Comparison of ENCODE assay signal across 8 mouse cellular contexts in the genomic region with DNA sequence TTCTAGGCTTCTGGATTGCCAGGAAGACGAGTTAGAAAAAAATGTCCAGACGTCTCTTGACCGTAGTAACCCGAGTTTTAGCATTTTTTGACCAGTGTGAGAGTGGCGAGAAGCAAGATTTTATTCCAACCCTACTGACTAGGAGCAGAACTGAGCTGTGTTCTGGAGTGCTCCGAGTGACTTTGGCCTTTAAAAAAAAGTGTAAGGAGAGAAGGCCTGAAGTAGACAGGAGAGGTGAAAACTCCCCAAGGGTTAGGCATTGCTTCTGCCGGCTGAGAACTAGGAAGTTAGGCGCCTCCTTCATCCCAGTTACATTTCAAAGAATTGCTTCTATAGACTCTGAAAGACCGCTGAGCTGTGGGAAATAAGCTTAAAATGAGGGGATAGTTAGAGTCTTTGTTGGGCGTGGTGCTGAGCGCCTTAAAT. TPM values are rescaled to one million over a fixed set of nuclear protein-coding genes. Genes with fewer than 3 reads are reported as not detected.
DNase-seq lines count a peak whose midpoint lies in the region; ATAC-seq and TF ChIP-seq lines count a peak whose summit lies in the region.

No protein-coding gene starts in this region.

- peaks cover 21% of the 10 kb centered on the region for H3K79me2 ChIP-seq in MEL (ENCODE audit: control insufficient read depth, insufficient read depth, low read length, poor library complexity)

- H3K4me2 ChIP-seq in heart, embryonic 14.5 days (ENCODE audit: low read length): peak overlapping the region; percentile 73
- peak overlapping the region; percentile 77 for H3K4me2 ChIP-seq in neural tube, embryonic 12.5 days (replicated peaks)

- peak overlapping the region; percentile 97 for H3K9ac ChIP-seq in heart, embryonic 14.5 days (ENCODE audit: low read length)
- peak overlapping the region; percentile 92 for H3K9ac ChIP-seq in MEL (ENCODE audit: control insufficient read depth, low read depth, low read length, poor library complexity, severe bottlenecking)
- H3K9ac ChIP-seq in neural tube, embryonic 12.5 days: peak overlapping the region; percentile 97

- no peak for ATAC-seq in heart, embryonic 14.5 days (ENCODE audit: insufficient number of reproducible peaks, insufficient read depth, low FRiP score, low read depth)
- 0 out of 2 replicates have a peak, but pooled peaks have one; percentile 32 for ATAC-seq in erythroblast, adult 5-6 weeks (replicated peaks; ENCODE audit: low FRiP score, poor library complexity, severe bottlenecking)
- no peak for ATAC-seq in neural tube, embryonic 12.5 days (ENCODE audit: low FRiP score, low read depth)

- no peak for TF ChIP-seq EP300 in MEL (IDR thresholded peaks at IDR 0.05; ENCODE audit: low read depth in 1 of 2, low read length in 2 of 2)

- H3K4me1 ChIP-seq in heart, embryonic 14.5 days (ENCODE audit: control insufficient read depth in 2 of 2, insufficient read depth in 2 of 2, low read length in 2 of 2): peaks cover 11 to 27% of the 10 kb centered on the region in 2 experiments
- H3K4me1 ChIP-seq in MEL (ENCODE audit: control insufficient read depth in 1 of 2, insufficient read depth in 2 of 2, low read length in 2 of 2): peaks cover 14 to 16% of the 10 kb centered on the region in 2 experiments
- H3K4me1 ChIP-seq in neural tube, embryonic 12.5 days: peaks cover 11% of the 10 kb centered on the region

- TF ChIP-seq CTCF in MEL (IDR thresholded peaks at IDR 0.05 in 2 of 3, conservative IDR thresholded peaks at IDR 0.05 in 1 of 3; ENCODE audit: control insufficient read depth in 1 of 3, insufficient read depth in 1 of 3, low read depth in 2 of 3, low read length in 3 of 3, poor library complexity in 1 of 3, severe bottlenecking in 1 of 3): no peak

- H3K27me3 ChIP-seq in heart, embryonic 14.5 days (ENCODE audit: control insufficient read depth, insufficient read depth, low read length): no peaks in the 10 kb centered on the region
- H3K27me3 ChIP-seq in MEL (ENCODE audit: control insufficient read depth in 1 of 2, insufficient read depth in 2 of 2, low read length in 2 of 2): no peaks in the 10 kb centered on the region
- H3K27me3 ChIP-seq in neural tube, embryonic 12.5 days (replicated peaks): no peaks in the 10 kb centered on the region

- TF ChIP-seq RAD21 in MEL (IDR thresholded peaks at IDR 0.05; ENCODE audit: low read depth, low read length): no peak

- WGBS in heart, embryonic 14.5 days: 2% methylated on average over 11 of the region's 11 CpGs
- WGBS in neural tube, embryonic 12.5 days: under 1% methylated on average over 11 of the region's 11 CpGs

- no peaks in the 10 kb centered on the region for H3K36me3 ChIP-seq in heart, embryonic 14.5 days (ENCODE audit: control insufficient read depth, insufficient read depth, low read length)
- H3K36me3 ChIP-seq in MEL (ENCODE audit: control insufficient read depth in 1 of 2, insufficient read depth in 2 of 2, low read length in 2 of 2): peaks cover 0 to 25% of the 10 kb centered on the region in 2 experiments; a peak in 3 of 4 replicates
- no peaks in the 10 kb centered on the region for H3K36me3 ChIP-seq in neural tube, embryonic 12.5 days

- H3K27ac ChIP-seq in heart, embryonic 14.5 days (replicated peaks in 1 of 2; ENCODE audit: control insufficient read depth in 1 of 2, insufficient read depth in 1 of 2, low read depth in 2 of 2, low read length in 2 of 2): peak overlapping the region; percentile 93 to 96
- peak overlapping the region; percentile 80 for H3K27ac ChIP-seq in MEL (ENCODE audit: control insufficient read depth, low read depth, low read length)
- H3K27ac ChIP-seq in neural tube, embryonic 12.5 days: peak overlapping the region; percentile 86

- no peaks in the 10 kb centered on the region for H3K9me3 ChIP-seq in heart, embryonic 14.5 days (ENCODE audit: control insufficient read depth, low read length)
- H3K9me3 ChIP-seq in MEL (replicated peaks; ENCODE audit: insufficient read depth, low read length): no peaks in the 10 kb centered on the region
- H3K9me3 ChIP-seq in neural tube, embryonic 12.5 days: no peaks in the 10 kb centered on the region

- no peak; a peak in 1 of 4 replicates for TF ChIP-seq POLR2A in MEL (IDR thresholded peaks at IDR 0.05; ENCODE audit: control insufficient read depth in 1 of 2, insufficient read depth in 1 of 2, low read depth in 1 of 2, low read length in 2 of 2, poor library complexity in 1 of 2)

- H3K4me3 ChIP-seq in heart, embryonic 14.5 days (ENCODE audit: control insufficient read depth in 1 of 2, insufficient read depth in 1 of 2, low read depth in 1 of 2, low read length in 2 of 2): peak overlapping the region; percentile 75 to 86
- H3K4me3 ChIP-seq in MEL (ENCODE audit: control insufficient read depth in 1 of 2, insufficient read depth in 1 of 2, low read depth in 2 of 2, low read length in 2 of 2): peak overlapping the region; percentile 82 to 83
- H3K4me3 ChIP-seq in neural tube, embryonic 12.5 days: peak overlapping the region; percentile 89

- no peak for DNase-seq in heart, adult 11 months
- peak; percentile 62 for DNase-seq in MEL (ENCODE audit: low read depth, low spot score)
- peak; percentile 7 to 40 for DNase-seq in kidney, postnatal 25 days
- DNase-seq in layer of hippocampus, adult 9-10 months (ENCODE audit: low spot score): no peak
- DNase-seq in urinary bladder, postnatal 4 days (ENCODE audit: low spot score in 2 of 2): no peak

TF ChIP-seq in MEL, 35 proteins besides CTCF, POLR2A, EP300 and RAD21:
- no peak for TF ChIP-seq POLR2AphosphoS5 (IDR thresholded peaks at IDR 0.05; ENCODE audit: borderline replicate concordance, low read depth, low read length)
- TF ChIP-seq ZNF384 (IDR thresholded peaks at IDR 0.05; ENCODE audit: low read depth, low read length): peak; percentile 52; the same call in 1 of the 2 replicates

RNA-seq across cellular contexts. Expression of gene Krcc1, which starts 0.9 kb away (rescaled TPM):
- 65.1 and 69.2 TPM in 2 replicates for polyA plus RNA-seq in heart, embryonic 14.5 days (2014; fragmentation: Nextera tagmentation; extraction: Ambion mirVana)
- total RNA-seq in MEL (2012; rRNA removed): 19.3 and 25.8 TPM in 2 replicates
- 10 to 100 TPM in 1 of 2 experiments, not detected in 1; 31.6 TPM for polyA plus RNA-seq in MEL (2012; ENCODE audit: insufficient read depth in 1 of 2, insufficient read length in 2 of 2, low read depth in 1 of 2, low replicate concordance in 2 of 2, missing spikeins in 1 of 2)
- total RNA-seq in erythroblast, adult 5-6 weeks (2015; ENCODE audit: low replicate concordance): 20.4 and 25.5 TPM in 2 replicates
- 39.8 and 43.4 TPM in 2 replicates for total RNA-seq in erythroblast, adult 5-6 weeks (2017; ENCODE audit: low replicate concordance)
- polyA plus RNA-seq in neural tube, embryonic 12.5 days (2016; fragmentation: Nextera tagmentation; extraction: Ambion mirVana): 25.3 and 26.6 TPM in 2 replicates

RNA-seq across cellular contexts. Expression of gene Smyd1, which starts 49.7 kb away (rescaled TPM):
- 136 and 147 TPM in 2 replicates for polyA plus RNA-seq in heart, embryonic 14.5 days (2014; fragmentation: Nextera tagmentation; extraction: Ambion mirVana)
- total RNA-seq in MEL (2012; rRNA removed): 0.07 TPM in 1 of 2 replicates, not detected in the other
- polyA plus RNA-seq in MEL (2012; ENCODE audit: insufficient read depth in 1 of 2, insufficient read length in 2 of 2, low read depth in 1 of 2, low replicate concordance in 2 of 2, missing spikeins in 1 of 2): under 1 TPM in 1 of 2 experiments, not detected in 1; 0.19 TPM
- not detected in 2 replicates for total RNA-seq in erythroblast, adult 5-6 weeks (2015; ENCODE audit: low replicate concordance)
- total RNA-seq in erythroblast, adult 5-6 weeks (2017; ENCODE audit: low replicate concordance): 0.26 TPM in 1 of 2 replicates, not detected in the other
- 2.0 and 2.8 TPM in 2 replicates for polyA plus RNA-seq in neural tube, embryonic 12.5 days (2016; fragmentation: Nextera tagmentation; extraction: Ambion mirVana)

RNA-seq across cellular contexts. Expression of gene Cd8b1, which starts 50.3 kb away (rescaled TPM):
- polyA plus RNA-seq in heart, embryonic 14.5 days (2014; fragmentation: Nextera tagmentation; extraction: Ambion mirVana): 0.14 TPM in 1 of 2 replicates, not detected in the other
- total RNA-seq in MEL (2012; rRNA removed): not detected in 2 replicates
- not detected for polyA plus RNA-seq in MEL (2012; ENCODE audit: insufficient read depth in 1 of 2, insufficient read length in 2 of 2, low read depth in 1 of 2, low replicate concordance in 2 of 2, missing spikeins in 1 of 2)
- total RNA-seq in erythroblast, adult 5-6 weeks (2015; ENCODE audit: low replicate concordance): not detected in 2 replicates
- total RNA-seq in erythroblast, adult 5-6 weeks (2017; ENCODE audit: low replicate concordance): not detected in 2 replicates
- 0.27 TPM in 1 of 2 replicates, not detected in the other for polyA plus RNA-seq in neural tube, embryonic 12.5 days (2016; fragmentation: Nextera tagmentation; extraction: Ambion mirVana)

Comparison
In these comparisons a context has a peak if more than half of its experiments do, and no peak if none do; other contexts are left out.
1. DNase-seq: peak in MEL (single experiment) and kidney, postnatal 25 days (2 of 2); none in heart, adult 11 months (single experiment), layer of hippocampus, adult 9-10 months (single experiment) and urinary bladder, postnatal 4 days (0 of 2).
2. RNA of gene Smyd1, which starts 49.7 kb away (polyA plus RNA-seq): 136 to 147 TPM in heart, embryonic 14.5 days; 2.0 to 2.8 TPM in neural tube, embryonic 12.5 days and 0.19 TPM in MEL; every median in the first group is over 10 times any median in the second.
3. Peak in every context shown above with its lines, with median percentiles within 50 percentile points of each other: H3K27ac ChIP-seq, H3K4me3 ChIP-seq and H3K9ac ChIP-seq.